Mouse (Mus musculus): ENCODE data around the gene Ankrd1. TPM values are rescaled to one million over a fixed set of nuclear protein-coding genes. Genes with fewer than 3 reads are reported as not detected.

The Ankrd1 gene
- polyA plus RNA-seq, 1 experiment, result 30.6 TPM

DNA sequence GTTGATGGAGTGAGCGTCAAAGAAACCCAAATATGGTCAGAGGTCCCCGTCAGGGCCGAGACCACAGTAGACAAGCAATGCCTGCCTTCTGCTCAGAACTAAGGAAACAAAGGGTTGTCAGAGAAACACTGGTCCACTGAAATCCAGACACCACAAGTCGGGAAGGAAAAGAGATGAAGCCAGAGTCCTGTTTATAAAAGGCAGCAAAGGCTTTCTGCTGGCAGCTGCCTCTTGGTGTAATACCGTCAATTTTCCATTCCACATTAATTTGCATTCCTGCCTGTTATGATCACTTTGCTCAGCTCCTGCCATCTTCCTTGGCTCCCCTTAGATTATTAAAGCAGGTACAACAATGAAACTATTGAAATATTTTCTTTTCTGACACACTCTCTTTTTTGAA lies 13.8 kb upstream of the Ankrd1 start:
- TF ChIP-seq POLR2A (IDR thresholded peaks at IDR 0.05; ENCODE audit: low read depth, low read length) (no peak), CTCF (IDR thresholded peaks at IDR 0.05; ENCODE audit: borderline replicate concordance, insufficient read depth, low read length) (no peak)
- Histone ChIP-seq H3K27ac (ENCODE audit: insufficient read depth, low read length) (peak overlapping the region; percentile 29), H3K4me3 (ENCODE audit: insufficient read depth, low read length) (no peak overlapping the region), H3K4me1 (ENCODE audit: control insufficient read depth, insufficient read depth, low read length) (peaks cover 3% of the 10 kb centered on the region; the same call in 1 of the 2 replicates)

DNA sequence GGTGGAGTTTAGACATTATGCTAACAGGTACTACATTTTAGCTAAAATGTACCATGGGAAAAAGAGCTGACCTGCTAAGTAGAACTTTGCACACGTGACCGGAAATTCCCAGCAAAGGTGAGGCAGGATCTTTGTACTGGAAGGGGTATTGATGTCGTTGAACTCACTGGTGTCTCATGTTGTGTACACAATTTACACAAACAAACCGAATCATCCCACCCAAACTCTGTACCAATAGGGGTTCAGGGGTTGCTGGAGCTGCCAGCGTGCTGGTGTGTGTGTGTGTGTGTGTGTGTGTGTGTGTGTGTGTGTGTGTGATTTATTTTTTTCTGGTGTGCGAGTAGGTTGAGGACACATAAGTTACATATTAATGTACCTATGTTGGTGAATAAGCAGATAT lies 13.2 kb upstream of the Ankrd1 start:
- peaks cover 3% of the 10 kb centered on the region; the same call in 1 of the 2 replicates for H3K4me1 ChIP-seq (ENCODE audit: control insufficient read depth, insufficient read depth, low read length)
- H3K4me3 ChIP-seq (ENCODE audit: insufficient read depth, low read length), result no peak overlapping the region
- H3K27ac ChIP-seq (ENCODE audit: insufficient read depth, low read length), result no peak overlapping the region
- TF ChIP-seq CTCF (IDR thresholded peaks at IDR 0.05; ENCODE audit: borderline replicate concordance, insufficient read depth, low read length), result no peak
- TF ChIP-seq POLR2A (IDR thresholded peaks at IDR 0.05; ENCODE audit: low read depth, low read length), result no peak

DNA sequence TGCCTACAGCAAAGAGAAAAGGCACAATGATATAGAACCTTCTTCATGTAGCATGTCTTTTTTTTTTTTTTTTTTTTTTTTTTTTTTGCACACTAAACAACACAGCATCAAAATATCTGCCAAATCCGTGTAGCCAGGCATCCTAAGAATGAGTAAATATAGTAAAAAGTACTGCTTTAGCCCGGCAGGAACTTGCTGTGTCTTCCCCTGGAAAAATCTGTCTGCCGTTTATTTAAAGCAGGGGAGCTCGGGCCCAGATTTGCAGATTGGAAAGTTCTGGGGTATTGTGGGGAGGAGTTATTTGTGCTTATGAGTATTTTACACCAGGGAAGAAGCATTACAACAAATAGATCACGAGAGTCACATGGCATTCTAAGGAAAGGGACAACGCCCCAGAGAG lies 12.1 kb upstream of the Ankrd1 start:
- no peak for TF ChIP-seq CTCF (IDR thresholded peaks at IDR 0.05; ENCODE audit: borderline replicate concordance, insufficient read depth, low read length)
- Histone ChIP-seq H3K4me1 (ENCODE audit: control insufficient read depth, insufficient read depth, low read length) (peaks cover 3% of the 10 kb centered on the region; the same call in 1 of the 2 replicates), H3K4me3 (ENCODE audit: insufficient read depth, low read length) (no peak overlapping the region), H3K27ac (ENCODE audit: insufficient read depth, low read length) (no peak overlapping the region; the same call in 1 of the 2 replicates)

DNA sequence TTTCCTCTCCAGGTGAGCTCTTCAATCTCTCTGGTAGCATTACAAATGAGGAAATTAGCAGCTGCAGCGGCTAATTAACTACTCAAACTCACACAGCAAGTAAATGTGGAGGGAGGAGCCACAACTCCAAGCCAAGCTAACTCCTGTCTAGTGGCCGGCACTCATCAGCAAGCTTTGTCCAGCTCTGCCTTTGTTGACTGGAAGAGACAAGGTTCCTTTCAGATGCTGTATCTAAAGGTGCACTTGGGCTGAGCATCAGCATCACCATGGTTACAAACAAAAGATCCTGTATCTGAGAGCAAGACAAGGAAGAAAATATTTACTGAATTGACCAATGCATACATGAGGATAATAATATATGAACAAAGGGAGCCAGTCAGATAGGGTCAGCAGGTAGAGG lies 10.3 kb upstream of the Ankrd1 start:
- Histone ChIP-seq H3K4me3 (ENCODE audit: insufficient read depth, low read length) (no peak overlapping the region), H3K4me1 (ENCODE audit: control insufficient read depth, insufficient read depth, low read length) (peaks cover 3% of the 10 kb centered on the region; the same call in 1 of the 2 replicates), H3K27ac (ENCODE audit: insufficient read depth, low read length) (peak overlapping the region; percentile 28; the same call in 1 of the 2 replicates)
- TF ChIP-seq CTCF (IDR thresholded peaks at IDR 0.05; ENCODE audit: borderline replicate concordance, insufficient read depth, low read length) (no peak), POLR2A (IDR thresholded peaks at IDR 0.05; ENCODE audit: low read depth, low read length) (no peak)

DNA sequence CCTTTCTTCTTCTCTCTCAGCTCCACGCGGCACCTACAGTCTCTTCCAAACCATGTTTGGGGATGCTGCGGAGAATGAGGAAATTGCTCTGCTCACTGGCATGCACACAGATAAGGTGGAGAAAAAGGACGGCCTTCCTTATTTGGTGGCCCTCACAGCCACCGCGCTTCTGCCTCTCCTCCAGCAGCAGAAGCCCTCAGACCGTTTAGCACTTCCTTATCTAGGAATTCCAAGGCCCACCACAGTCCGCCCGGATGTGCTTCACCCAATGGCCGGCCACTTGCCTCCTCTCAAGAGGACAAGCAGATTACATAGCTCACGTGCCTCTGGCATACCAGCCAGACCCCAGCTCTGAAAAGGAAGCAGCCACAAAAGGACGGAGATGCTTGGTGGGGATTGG lies 9.7 kb upstream of the Ankrd1 start:
- H3K4me3 ChIP-seq (ENCODE audit: insufficient read depth, low read length), result no peak overlapping the region
- H3K4me1 ChIP-seq (ENCODE audit: control insufficient read depth, insufficient read depth, low read length), result peaks cover 3% of the 10 kb centered on the region; the same call in 1 of the 2 replicates
- TF ChIP-seq POLR2A (IDR thresholded peaks at IDR 0.05; ENCODE audit: low read depth, low read length) (no peak), CTCF (IDR thresholded peaks at IDR 0.05; ENCODE audit: borderline replicate concordance, insufficient read depth, low read length) (no peak)
- peak overlapping the region; percentile 93 for H3K27ac ChIP-seq (ENCODE audit: insufficient read depth, low read length)

DNA sequence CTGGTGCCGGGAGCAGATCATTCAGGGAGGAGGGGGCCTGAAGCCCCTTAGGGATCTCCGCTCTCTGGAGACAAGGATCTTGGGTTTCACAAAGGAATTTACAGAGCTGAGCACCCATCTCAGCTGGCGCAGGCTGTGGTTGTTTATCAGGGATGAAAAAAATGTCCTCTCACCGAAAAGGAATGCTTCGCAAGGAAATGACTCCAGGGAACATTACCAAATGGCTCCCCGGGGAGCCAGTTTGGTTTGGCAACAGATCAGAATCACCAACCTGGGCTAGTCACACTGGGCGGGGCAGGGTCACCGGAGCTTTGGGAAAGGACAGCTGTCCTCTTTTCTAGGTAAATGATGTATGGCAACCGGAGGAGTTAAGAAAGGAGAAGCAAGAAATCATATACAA lies 9.3 kb upstream of the Ankrd1 start:
- no peak overlapping the region for H3K4me3 ChIP-seq (ENCODE audit: insufficient read depth, low read length)
- H3K27ac ChIP-seq (ENCODE audit: insufficient read depth, low read length), result peak overlapping the region; percentile 93
- TF ChIP-seq CTCF (IDR thresholded peaks at IDR 0.05; ENCODE audit: borderline replicate concordance, insufficient read depth, low read length) (no peak), POLR2A (IDR thresholded peaks at IDR 0.05; ENCODE audit: low read depth, low read length) (no peak)
- peaks cover 3% of the 10 kb centered on the region; the same call in 1 of the 2 replicates for H3K4me1 ChIP-seq (ENCODE audit: control insufficient read depth, insufficient read depth, low read length)

DNA sequence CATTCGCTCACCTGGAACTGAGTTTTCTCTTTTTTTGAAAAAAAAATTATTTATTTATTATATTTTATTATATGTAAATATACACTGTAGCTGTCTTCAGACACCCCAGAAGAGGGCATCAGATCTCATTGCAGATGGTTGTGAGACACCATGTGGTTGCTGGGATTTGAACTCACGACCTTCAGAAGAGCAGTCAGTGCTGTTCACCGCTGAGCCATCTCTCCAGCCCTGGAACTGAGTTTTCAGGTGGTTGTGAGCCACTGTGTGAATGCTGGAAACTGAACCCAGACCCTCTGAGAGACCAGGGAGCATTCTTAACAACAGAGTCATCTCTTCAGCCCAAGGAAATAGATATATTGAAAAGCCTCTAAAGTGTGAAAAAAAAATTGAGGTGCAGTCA lies 8.5 kb upstream of the Ankrd1 start:
- Histone ChIP-seq H3K4me3 (ENCODE audit: insufficient read depth, low read length) (no peak overlapping the region), H3K4me1 (ENCODE audit: control insufficient read depth, insufficient read depth, low read length) (no peaks in the 10 kb centered on the region), H3K27ac (ENCODE audit: insufficient read depth, low read length) (peak overlapping the region; percentile 93)
- TF ChIP-seq CTCF (IDR thresholded peaks at IDR 0.05; ENCODE audit: borderline replicate concordance, insufficient read depth, low read length) (no peak), POLR2A (IDR thresholded peaks at IDR 0.05; ENCODE audit: low read depth, low read length) (no peak)

DNA sequence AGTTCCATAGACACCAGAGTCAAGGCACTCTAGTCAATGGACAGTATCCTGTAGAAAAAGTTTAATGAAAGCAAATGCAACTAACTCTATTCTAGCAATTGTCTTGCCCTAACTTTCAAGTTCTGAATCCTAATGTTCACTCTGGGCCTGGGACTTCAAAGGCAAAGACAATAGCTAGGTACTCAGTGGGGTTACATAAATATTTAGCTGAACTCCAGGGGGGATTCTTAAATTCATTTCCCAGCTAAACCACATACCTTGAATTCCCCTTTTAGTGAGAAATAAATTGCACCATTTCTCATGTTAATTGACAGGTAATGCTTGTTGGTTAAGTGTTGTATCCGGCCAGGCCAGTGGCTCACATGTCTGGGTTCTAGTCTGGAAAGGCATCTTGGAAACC lies 4.3 kb upstream of the Ankrd1 start:
- Histone ChIP-seq H3K4me1 (ENCODE audit: control insufficient read depth, insufficient read depth, low read length) (peaks cover 7% of the 10 kb centered on the region; the same call in 1 of the 2 replicates), H3K27ac (ENCODE audit: insufficient read depth, low read length) (no peak overlapping the region), H3K4me3 (ENCODE audit: insufficient read depth, low read length) (no peak overlapping the region)
- TF ChIP-seq POLR2A (IDR thresholded peaks at IDR 0.05; ENCODE audit: low read depth, low read length) (no peak), CTCF (IDR thresholded peaks at IDR 0.05; ENCODE audit: borderline replicate concordance, insufficient read depth, low read length) (no peak)

DNA sequence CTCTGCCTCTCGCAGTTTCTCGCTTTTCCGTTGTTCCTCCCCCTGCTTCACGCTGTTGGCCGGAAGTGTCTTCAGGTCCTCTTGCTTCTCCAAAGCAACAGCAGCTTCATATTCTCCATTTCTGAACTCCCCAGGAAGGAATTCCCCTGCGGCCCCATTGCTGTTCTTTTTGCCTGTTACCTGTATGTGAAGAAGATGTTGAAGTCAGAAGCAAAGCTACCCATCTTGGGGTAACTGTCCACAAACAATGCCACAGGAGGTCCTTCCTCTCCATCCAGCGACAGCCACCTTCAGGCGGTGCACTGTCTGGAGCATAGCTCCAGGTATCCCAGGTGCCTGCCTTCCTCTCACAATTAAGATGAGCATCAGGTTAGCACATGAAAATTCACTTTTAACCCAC lies 680 bp downstream of the Ankrd1 start:
- peak overlapping the region; percentile 40 for H3K4me3 ChIP-seq (ENCODE audit: insufficient read depth, low read length)
- TF ChIP-seq CTCF (IDR thresholded peaks at IDR 0.05; ENCODE audit: borderline replicate concordance, insufficient read depth, low read length), result no peak
- TF ChIP-seq POLR2A (IDR thresholded peaks at IDR 0.05; ENCODE audit: low read depth, low read length), result no peak

DNA sequence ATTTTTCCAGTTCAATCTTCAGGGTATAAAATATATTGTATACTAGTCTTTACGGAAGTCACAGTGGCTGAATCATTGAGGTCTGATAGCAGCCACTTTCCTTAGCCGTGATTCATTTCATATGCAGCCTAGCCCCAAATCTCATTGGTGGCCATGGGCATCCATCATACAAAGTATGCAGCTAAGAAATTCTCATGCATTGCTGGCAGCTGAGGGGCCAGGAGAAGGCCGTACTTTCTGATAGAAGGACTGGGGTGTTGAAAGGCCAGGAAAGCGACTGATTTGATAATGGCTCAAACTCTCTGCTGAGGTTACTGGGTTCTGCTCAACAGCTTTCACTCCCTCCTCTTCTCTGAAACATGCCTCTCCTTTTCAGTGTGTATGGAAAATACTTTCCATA lies 3.7 kb downstream of the Ankrd1 start:
- H3K4me3 ChIP-seq (ENCODE audit: insufficient read depth, low read length), result peak overlapping the region; percentile 12; the same call in 1 of the 2 replicates
- peak overlapping the region; percentile 93 for H3K27ac ChIP-seq (ENCODE audit: insufficient read depth, low read length)
- peaks cover 13% of the 10 kb centered on the region for H3K4me1 ChIP-seq (ENCODE audit: control insufficient read depth, insufficient read depth, low read length)
- TF ChIP-seq CTCF (IDR thresholded peaks at IDR 0.05; ENCODE audit: borderline replicate concordance, insufficient read depth, low read length) (no peak), POLR2A (IDR thresholded peaks at IDR 0.05; ENCODE audit: low read depth, low read length) (no peak)

More for the DNA sequence above, 680 bp downstream of the Ankrd1 start:
- peaks cover 7% of the 10 kb centered on the region; the same call in 1 of the 2 replicates for H3K4me1 ChIP-seq (ENCODE audit: control insufficient read depth, insufficient read depth, low read length)
- peak overlapping the region; percentile 55 for H3K27ac ChIP-seq (ENCODE audit: insufficient read depth, low read length)
